Mouse (Mus musculus) CH12.LX (cell line): Measurements from ENCODE around the gene Btbd2. TPM values are rescaled to one million over a fixed set of nuclear protein-coding genes. Genes with fewer than 3 reads are reported as not detected.

ENCODE experiments used
- DNase-seq: peaks from one replicate; pipeline ENCODE4 v3.0.0-alpha.2; 2013; ENCODE audit errors: extremely low read depth
- H3K27ac ChIP-seq: 2 replicates; pipeline ENCODE4 v1.5.1; 2012; ENCODE audit warnings: low read depth, mild to moderate bottlenecking, control low read depth, moderate library complexity; ENCODE audit not compliant: insufficient read depth
- H3K27me3 ChIP-seq: replicated peaks from 2 replicates; pipeline ENCODE3; 2012; ENCODE audit warnings: inconsistent platforms
- H3K36me3 ChIP-seq, 2 experiments: replicated peaks in 1 of 2; 2 replicates each; pipeline versions ENCODE3 to v1.6.1; 2012; ENCODE audit warnings: inconsistent platforms in 1 of 2, low read length in 1 of 2, mild to moderate bottlenecking in 1 of 2, mixed read lengths in 1 of 2, moderate library complexity in 1 of 2; ENCODE audit not compliant: control insufficient read depth in 1 of 2, insufficient read depth in 1 of 2
- H3K4me1 ChIP-seq, 2 experiments: 2 replicates each; pipeline ENCODE4 v1.6.1; 2012; ENCODE audit warnings: inconsistent platforms in 1 of 2, moderate library complexity in 1 of 2; ENCODE audit not compliant: insufficient read depth in 2 of 2, control insufficient read depth in 1 of 2
- H3K4me2 ChIP-seq: 2 replicates; pipeline ENCODE4 v1.6.1; 2012; ENCODE audit warnings: low read depth, mild to moderate bottlenecking, control low read depth; ENCODE audit not compliant: poor library complexity, insufficient read depth, severe bottlenecking
- H3K4me3 ChIP-seq, 3 experiments: fragments of 150-350 bp in 1 of 3; sonication (generic) in 1 of 3; replicated peaks in 1 of 3; 2 replicates each; pipeline versions ENCODE3 to v1.5.1; 2011 to 2012; ENCODE audit warnings: low read depth in 2 of 3, low read length in 2 of 3, mild to moderate bottlenecking in 2 of 3, moderate library complexity in 2 of 3, control low read depth in 1 of 3, improper control_type of control experiment in 1 of 3, inconsistent platforms in 1 of 3, mixed read lengths in 1 of 3; ENCODE audit not compliant: poor library complexity in 1 of 3
- H3K79me2 ChIP-seq: replicated peaks from 2 replicates; pipeline ENCODE4 v1.6.1; 2012; ENCODE audit warnings: mild to moderate bottlenecking, moderate library complexity; ENCODE audit not compliant: control insufficient read depth, poor library complexity, insufficient read depth, severe bottlenecking; ENCODE audit errors: extremely low read depth
- H3K9ac ChIP-seq: 2 replicates; pipeline ENCODE4 v1.6.1; 2012; ENCODE audit warnings: low read depth, mild to moderate bottlenecking, control low read depth, moderate library complexity; ENCODE audit not compliant: insufficient read depth
- H3K9me3 ChIP-seq: replicated peaks from 2 replicates; pipeline ENCODE3; 2012; ENCODE audit warnings: low read length, inconsistent platforms, mixed read lengths
- BHLHE40 ChIP-seq: IDR thresholded peaks from 2 replicates; pipeline ENCODE4 v1.6.1; 2011; ENCODE audit warnings: mild to moderate bottlenecking, low read depth, low read length, improper control_type of control experiment
- CHD1 ChIP-seq: IDR thresholded peaks from 2 replicates; pipeline ENCODE4 v1.6.1; 2012; ENCODE audit warnings: low read depth, low read length, improper control_type of control experiment, inconsistent platforms
- CHD2 ChIP-seq: IDR thresholded peaks from 2 replicates; pipeline ENCODE4 v1.6.1; 2011; ENCODE audit warnings: low read length, improper control_type of control experiment
- ETS1 ChIP-seq: conservative IDR thresholded peaks from 2 replicates; pipeline ENCODE4 v1.6.1; 2012; ENCODE audit warnings: low read depth, mild to moderate bottlenecking, inconsistent platforms, low read length, improper control_type of control experiment, moderate library complexity
- GABPA ChIP-seq: IDR thresholded peaks from 2 replicates; pipeline ENCODE4 v1.6.1; 2012; ENCODE audit warnings: low read depth, low read length, improper control_type of control experiment, inconsistent platforms; ENCODE audit not compliant: insufficient replicate concordance
- IRF4 ChIP-seq: IDR thresholded peaks from 2 replicates; pipeline ENCODE4 v1.6.1; 2014; ENCODE audit warnings: low read depth, mild to moderate bottlenecking, inconsistent platforms, low read length, improper control_type of control experiment
- KAT2A ChIP-seq: IDR thresholded peaks from 2 replicates; pipeline ENCODE4 v1.6.1; 2012; ENCODE audit warnings: low read length, improper control_type of control experiment, inconsistent platforms; ENCODE audit not compliant: insufficient replicate concordance
- MAFK ChIP-seq: IDR thresholded peaks from 2 replicates; pipeline ENCODE4 v1.6.1; 2011; ENCODE audit warnings: low read length, improper control_type of control experiment; ENCODE audit not compliant: insufficient replicate concordance
- MAX ChIP-seq: IDR thresholded peaks from 2 replicates; pipeline ENCODE4 v1.6.1; 2011; ENCODE audit warnings: low read length, improper control_type of control experiment
- MAZ ChIP-seq: IDR thresholded peaks from 2 replicates; pipeline ENCODE4 v1.6.1; 2012; ENCODE audit warnings: low read depth, mild to moderate bottlenecking, inconsistent platforms, low read length, improper control_type of control experiment, moderate library complexity
- MXI1 ChIP-seq: IDR thresholded peaks from 2 replicates; pipeline ENCODE4 v1.6.1; 2011; ENCODE audit warnings: mild to moderate bottlenecking, low read depth, low read length, improper control_type of control experiment
- MYC ChIP-seq: IDR thresholded peaks from 2 replicates; pipeline ENCODE4 v1.6.1; 2011; ENCODE audit warnings: low read depth, mild to moderate bottlenecking, improper control_type of control experiment, low read length
- NELFE ChIP-seq: IDR thresholded peaks from 2 replicates; pipeline ENCODE4 v1.6.1; 2011; ENCODE audit warnings: low read depth, low read length, improper control_type of control experiment
- PAX5 ChIP-seq: IDR thresholded peaks from 2 replicates; pipeline ENCODE4 v1.6.1; 2012; ENCODE audit warnings: low read length, inconsistent platforms, mixed read lengths
- RAD21 ChIP-seq: IDR thresholded peaks from 2 replicates; pipeline ENCODE4 v1.6.1; 2011; ENCODE audit warnings: low read depth, mild to moderate bottlenecking, low read length, improper control_type of control experiment, moderate library complexity
- RCOR1 ChIP-seq: conservative IDR thresholded peaks from 2 replicates; pipeline ENCODE4 v1.6.1; 2012; ENCODE audit warnings: low read depth, mild to moderate bottlenecking, inconsistent platforms, low read length, improper control_type of control experiment
- TCF12 ChIP-seq: IDR thresholded peaks from 2 replicates; pipeline ENCODE4 v1.6.1; 2014; ENCODE audit warnings: low read depth, mild to moderate bottlenecking, inconsistent platforms, low read length, improper control_type of control experiment
- ZC3H11A ChIP-seq: IDR thresholded peaks from 2 replicates; pipeline ENCODE4 v1.6.1; 2012; ENCODE audit warnings: low read depth, mild to moderate bottlenecking, inconsistent platforms, low read length, improper control_type of control experiment
- ZKSCAN1 ChIP-seq: IDR thresholded peaks from 2 replicates; pipeline ENCODE4 v1.6.1; 2012; ENCODE audit warnings: low read depth, inconsistent platforms, low read length, improper control_type of control experiment, borderline replicate concordance
- ZNF384 ChIP-seq: IDR thresholded peaks from 2 replicates; pipeline ENCODE4 v1.6.1; 2012; ENCODE audit warnings: low read depth, low read length, improper control_type of control experiment, inconsistent platforms
- dilution Hi-C: fragments of 300-500 bp; cut with MboI; formaldehyde crosslinking; loops from 2 replicates; pipeline ENCODE4 v1.14.3; 2020; ENCODE audit warnings: low sequenced_read_pairs; ENCODE audit not compliant: extremely low pct_unique_long_range_greater_than_20kb, extremely low pct_ligation_motif_present
- in situ Hi-C: fragments of 300-500 bp; cut with MboI; formaldehyde crosslinking; loops from 3 replicates; pipeline ENCODE4 v1.14.3; 2019; ENCODE audit warnings: low sequenced_read_pairs, low pct_ligation_motif_present, low pct_unique_long_range_greater_than_20kb, mixed read lengths
- polyA plus RNA-seq: library from polyadenylated mRNA; unstranded; fragments of >175 nt; gene quantifications from 2 replicates; pipeline ENCODE4 v1.2.1, GENCODE M21; 2012; ENCODE audit warnings: low read depth; ENCODE audit not compliant: insufficient read length
- total RNA-seq, 2 experiments: library from RNA; depleted of rRNA; stranded (reverse); fragments of 300-350 nt in 1 of 2; fragments of >200 nt in 1 of 2; gene quantifications; 2 replicates each; pipeline ENCODE4 v1.2.3; 2012 to 2014

Btbd2 gene
- total and polyA plus RNA-seq, 3 experiments: 11.1 to 26.2 (median 19.4) TPM

- Histone ChIP-seq H3K4me3 (no peak overlapping the region), H3K27me3 (no peaks in the 10 kb centered on the region), H3K4me2 (no peak overlapping the region), H3K27ac (peak overlapping the region; percentile 59), H3K9ac (no peak overlapping the region), H3K4me1 (peaks cover 20 to 69% of the 10 kb centered on the region in 2 experiments), H3K79me2 (peaks cover 7% of the 10 kb centered on the region), H3K9me3 (no peaks in the 10 kb centered on the region), H3K36me3 (peaks cover 5 to 24% of the 10 kb centered on the region in 2 experiments)
- in situ Hi-C loops: loop anchor here (5.0 to 25.0 kb wide), 2 partner anchors 68 to 243 kb away; partner anchors contain the start of gene Tcf3
- dilution Hi-C loops: no loop called here
- DNase-seq: no peak
- TF ChIP-seq BHLHE40 (no peak), PAX5 (no peak), IRF4 (no peak), CHD1 (no peak), ZC3H11A (no peak), MAFK (no peak), CHD2 (no peak), RAD21 (no peak), MYC (no peak), MAX (no peak), KAT2A (no peak), RCOR1 (no peak), MAZ (no peak), MXI1 (no peak)
Observed at GRCm38 (mm10) chr10:80680260-80680696, 23.4 kb upstream of the Btbd2 start.

- H3K27me3 ChIP-seq: no peaks in the 10 kb centered on the region
- no peak for TF ChIP-seq CHD1
- no peak for TF ChIP-seq ZNF384
- no peak for TF ChIP-seq MAX
- TF ChIP-seq MAZ: no peak
- TF ChIP-seq IRF4: no peak
- TF ChIP-seq BHLHE40: no peak
- TF ChIP-seq NELFE: no peak
- no peak for TF ChIP-seq ETS1
- no peak for TF ChIP-seq TCF12
- no peak for TF ChIP-seq ZKSCAN1
- no peak for TF ChIP-seq MXI1
- TF ChIP-seq GABPA: no peak
- TF ChIP-seq, all 38 proteins: peak for 0
- in situ Hi-C loops: loop anchor here (5.0 to 25.0 kb wide), 2 partner anchors 67 to 242 kb away; partner anchors contain the start of gene Tcf3
- H3K4me3 ChIP-seq: no peak overlapping the region
- peaks cover 13% of the 10 kb centered on the region for H3K79me2 ChIP-seq
- no peaks in the 10 kb centered on the region for H3K9me3 ChIP-seq
- DNase-seq: no peak
- H3K27ac ChIP-seq: peak overlapping the region; percentile 59
- no peak overlapping the region for H3K9ac ChIP-seq
- H3K36me3 ChIP-seq: peaks cover 0 to 20% of the 10 kb centered on the region in 2 experiments
- dilution Hi-C loops: no loop called here
- no peak overlapping the region for H3K4me2 ChIP-seq
- peaks cover 20 to 69% of the 10 kb centered on the region in 2 experiments for H3K4me1 ChIP-seq
Observed at GRCm38 (mm10) chr10:80679556-80680259, 22.8 kb upstream of the Btbd2 start.
